Mouse (Mus musculus): ENCODE measurements around the gene Sox10.

DNA sequence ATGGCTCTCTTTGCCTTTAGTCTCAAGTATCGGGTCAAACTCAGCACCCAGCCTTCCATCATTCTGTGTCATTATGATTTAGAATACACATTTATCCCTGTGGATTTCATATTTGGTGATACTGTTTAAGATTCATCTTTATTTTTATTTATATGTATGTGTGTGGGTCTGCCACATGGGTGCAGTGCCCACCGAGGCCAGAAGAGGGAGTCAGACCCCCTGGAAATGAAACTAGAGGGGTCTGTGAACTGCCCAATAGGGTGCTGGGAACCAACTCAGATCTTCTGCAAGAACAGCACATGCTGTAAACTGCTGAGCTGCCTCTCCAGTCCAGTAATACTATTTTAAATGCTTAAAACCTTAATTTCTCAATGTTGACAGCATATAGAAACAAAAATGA lies 26.4 kb upstream of the Sox10 start:
- TF ChIP-seq CTCF (IDR thresholded peaks at IDR 0.05; ENCODE audit: low read depth), result no peak
- TF ChIP-seq EP300 (IDR thresholded peaks at IDR 0.05; ENCODE audit: low read depth), result no peak
